Mouse (Mus musculus): ENCODE data around the gene Foxj1. TPM values are rescaled to one million over a fixed set of nuclear protein-coding genes. Genes with fewer than 3 reads are reported as not detected.

Gene Foxj1
- polyA plus RNA-seq, 1 experiment from 2014 or later, result 1.8 TPM

GRCm38 (mm10) chr11:116318719-116319659 is 16.2 kb downstream of the Foxj1 start:
- H3K36me3 ChIP-seq, result no peaks in the 10 kb centered on the region
- 2% methylated on average over 38 of the region's 41 CpGs for WGBS
- peak; percentile 72 for ATAC-seq (ENCODE audit: insufficient number of reproducible peaks, insufficient read depth, low FRiP score, low TSS enrichment)
- H3K4me3 ChIP-seq, result peak overlapping the region; percentile 40
- no peak overlapping the region for H3K27ac ChIP-seq
- no peaks in the 10 kb centered on the region for H3K4me1 ChIP-seq
- H3K9ac ChIP-seq, result peak overlapping the region; percentile 67
- H3K9me3 ChIP-seq, result no peaks in the 10 kb centered on the region
- peak overlapping the region; percentile 90 for H3K4me2 ChIP-seq (replicated peaks)
- H3K27me3 ChIP-seq, result no peaks in the 10 kb centered on the region

GRCm38 (mm10) chr11:116312359-116312758 is 22.8 kb downstream of the Foxj1 start:
- 45% methylated on average over 8 of the region's 8 CpGs for WGBS
- Histone ChIP-seq H3K4me1 (0 out of 2 replicates have a peak, but pooled peaks cover 3% of the 10 kb centered on the region), H3K4me3 (no peak overlapping the region), H3K36me3 (no peaks in the 10 kb centered on the region), H3K9me3 (no peaks in the 10 kb centered on the region), H3K9ac (peak overlapping the region; percentile 15; the same call in 1 of the 2 replicates), H3K27ac (0 out of 2 replicates have a peak overlapping the region, but pooled peaks have one; percentile 30), H3K4me2 (replicated peaks) (no peak overlapping the region), H3K27me3 (no peaks in the 10 kb centered on the region)
- no peak for ATAC-seq (ENCODE audit: insufficient number of reproducible peaks, insufficient read depth, low FRiP score, low TSS enrichment)

GRCm38 (mm10) chr11:116311169-116311568 is 24.0 kb downstream of the Foxj1 start:
- no peak for ATAC-seq (ENCODE audit: insufficient number of reproducible peaks, insufficient read depth, low FRiP score, low TSS enrichment)
- WGBS, result 62% methylated on average over 8 of the region's 8 CpGs
- no peak overlapping the region for H3K27ac ChIP-seq
- no peak overlapping the region for H3K4me3 ChIP-seq
- no peaks in the 10 kb centered on the region for H3K27me3 ChIP-seq
- 0 out of 2 replicates have a peak, but pooled peaks cover 3% of the 10 kb centered on the region for H3K4me1 ChIP-seq
- H3K36me3 ChIP-seq, result no peaks in the 10 kb centered on the region
- no peak overlapping the region for H3K4me2 ChIP-seq (replicated peaks)
- no peak overlapping the region for H3K9ac ChIP-seq
- H3K9me3 ChIP-seq, result no peaks in the 10 kb centered on the region

- H3K27me3 ChIP-seq, result no peaks in the 10 kb centered on the region
- peaks cover 13% of the 10 kb centered on the region for H3K4me1 ChIP-seq
- ATAC-seq (ENCODE audit: insufficient number of reproducible peaks, insufficient read depth, low FRiP score, low TSS enrichment), result no peak
- H3K4me3 ChIP-seq, result no peak overlapping the region
- WGBS, result 75% methylated on average over 3 of the region's 3 CpGs
- H3K9ac ChIP-seq, result no peak overlapping the region
- H3K9me3 ChIP-seq, result no peaks in the 10 kb centered on the region
- no peak overlapping the region for H3K4me2 ChIP-seq (replicated peaks)
- H3K36me3 ChIP-seq, result peaks cover 7% of the 10 kb centered on the region
- H3K27ac ChIP-seq, result no peak overlapping the region
These were observed 25.6 kb downstream of the Foxj1 start for GRCm38 (mm10) chr11:116309601-116310000.

- Histone ChIP-seq H3K27me3 (no peaks in the 10 kb centered on the region), H3K9me3 (no peaks in the 10 kb centered on the region), H3K36me3 (peaks cover 21% of the 10 kb centered on the region), H3K4me1 (peaks cover 13% of the 10 kb centered on the region), H3K4me3 (no peak overlapping the region), H3K4me2 (replicated peaks) (no peak overlapping the region), H3K9ac (no peak overlapping the region), H3K27ac (no peak overlapping the region)
- 84% methylated on average over 12 of the region's 12 CpGs for WGBS
- no peak for ATAC-seq (ENCODE audit: insufficient number of reproducible peaks, insufficient read depth, low FRiP score, low TSS enrichment)
These were observed 27.3 kb downstream of the Foxj1 start for GRCm38 (mm10) chr11:116307762-116308531.

- Histone ChIP-seq H3K27me3 (no peaks in the 10 kb centered on the region), H3K9me3 (no peaks in the 10 kb centered on the region), H3K9ac (peak within 1 kb of the TSS; percentile 88), H3K4me1 (peaks cover 10% of the 10 kb centered on the region), H3K4me2 (replicated peaks) (peak within 1 kb of the TSS; percentile 87), H3K4me3 (peak within 1 kb of the TSS; percentile 91), H3K27ac (peak within 1 kb of the TSS; percentile 50), H3K36me3 (peaks cover 29% of the 10 kb centered on the region)
- WGBS, result 82% methylated on average over 10 of the region's 10 CpGs
- ATAC-seq (ENCODE audit: insufficient number of reproducible peaks, insufficient read depth, low FRiP score, low TSS enrichment), result no peak
These were observed 28.0 kb downstream of the Foxj1 start, which contains the start of gene Exoc7 for GRCm38 (mm10) chr11:116307019-116307725. Gene Exoc7 (minus strand): TSS chr11:116307233.

GRCm38 (mm10) chr11:116306126-116306982 is 28.8 kb downstream of the Foxj1 start:
- peak overlapping the region; percentile 50 for H3K27ac ChIP-seq
- no peaks in the 10 kb centered on the region for H3K9me3 ChIP-seq
- 2% methylated on average over 53 of the region's 53 CpGs for WGBS
- H3K36me3 ChIP-seq, result peaks cover 36% of the 10 kb centered on the region
- H3K9ac ChIP-seq, result peak overlapping the region; percentile 88
- H3K4me1 ChIP-seq, result peaks cover 10% of the 10 kb centered on the region
- peak; percentile 75 for ATAC-seq (ENCODE audit: insufficient number of reproducible peaks, insufficient read depth, low FRiP score, low TSS enrichment)
- H3K27me3 ChIP-seq, result no peaks in the 10 kb centered on the region
- H3K4me2 ChIP-seq (replicated peaks), result peak overlapping the region; percentile 87
- H3K4me3 ChIP-seq, result peak overlapping the region; percentile 91

GRCm38 (mm10) chr11:116305423-116305822 is 29.8 kb downstream of the Foxj1 start:
- Histone ChIP-seq H3K4me2 (replicated peaks) (peak overlapping the region; percentile 87), H3K4me1 (peaks cover 10% of the 10 kb centered on the region), H3K4me3 (peak overlapping the region; percentile 91; the same call in 1 of the 2 replicates), H3K9me3 (no peaks in the 10 kb centered on the region), H3K36me3 (peaks cover 46% of the 10 kb centered on the region), H3K27me3 (no peaks in the 10 kb centered on the region), H3K9ac (no peak overlapping the region), H3K27ac (no peak overlapping the region)
- 94% methylated on average over 2 of the region's 2 CpGs for WGBS
- ATAC-seq (ENCODE audit: insufficient number of reproducible peaks, insufficient read depth, low FRiP score, low TSS enrichment), result no peak

GRCm38 (mm10) chr11:116298621-116299020 is 36.6 kb downstream of the Foxj1 start:
- no peak overlapping the region for H3K9ac ChIP-seq
- H3K36me3 ChIP-seq, result peaks cover 86% of the 10 kb centered on the region
- no peaks in the 10 kb centered on the region for H3K4me1 ChIP-seq
- no peaks in the 10 kb centered on the region for H3K27me3 ChIP-seq
- no peak for ATAC-seq (ENCODE audit: insufficient number of reproducible peaks, insufficient read depth, low FRiP score, low TSS enrichment)
- WGBS, result 91% methylated on average over 6 of the region's 6 CpGs
- H3K27ac ChIP-seq, result no peak overlapping the region
- H3K4me2 ChIP-seq (replicated peaks), result no peak overlapping the region
- no peaks in the 10 kb centered on the region for H3K9me3 ChIP-seq
- no peak overlapping the region for H3K4me3 ChIP-seq

GRCm38 (mm10) chr11:116298221-116298620 is 37.0 kb downstream of the Foxj1 start:
- Histone ChIP-seq H3K4me2 (replicated peaks) (no peak overlapping the region), H3K9me3 (no peaks in the 10 kb centered on the region), H3K36me3 (peaks cover 82% of the 10 kb centered on the region), H3K4me3 (no peak overlapping the region), H3K27ac (no peak overlapping the region), H3K4me1 (no peaks in the 10 kb centered on the region), H3K9ac (no peak overlapping the region), H3K27me3 (no peaks in the 10 kb centered on the region)
- 85% methylated on average over 11 of the region's 11 CpGs for WGBS
- no peak for ATAC-seq (ENCODE audit: insufficient number of reproducible peaks, insufficient read depth, low FRiP score, low TSS enrichment)

Data from embryonic facial prominence, embryonic 12.5 days (tissue).